Mouse (Mus musculus) layer of hippocampus, adult 8-10 months (tissue): ENCODE data around the gene Scn3b. TPM values are rescaled to one million over a fixed set of nuclear protein-coding genes. Genes with fewer than 3 reads are reported as not detected.

Experiments
- DNase-seq, 2 experiments: peaks; one replicate each; pipeline ENCODE4 v3.0.0; 2022; ENCODE audit warnings: low spot score in 2 of 2
- total RNA-seq, 4 experiments: library from RNA; stranded (reverse); gene quantifications; 2 replicates each; pipeline ENCODE4 v1.2.4; 2022

Scn3b gene
- total RNA-seq = 100 to 1,000 TPM; 166 to 246 (median 209) TPM

- DNase-seq = peak; percentile 85 to 87
These were observed at the start of gene Scn3b for GRCm38 (mm10) chr9:40269103-40269861. Scn3b (plus strand) TSS chr9:40269217.

GRCm38 (mm10) chr9:40224289-40224688, 44.7 kb upstream of the Scn3b start:
- no peak for DNase-seq

- DNase-seq = peak; percentile 21 to 58
These were observed 40.9 kb upstream of the Scn3b start for GRCm38 (mm10) chr9:40227874-40228789.

- no peak for DNase-seq
These were observed 40.1 kb upstream of the Scn3b start for GRCm38 (mm10) chr9:40228804-40229331.

- DNase-seq = no peak
These were observed 39.5 kb upstream of the Scn3b start for GRCm38 (mm10) chr9:40229479-40229878.

GRCm38 (mm10) chr9:40231019-40231418, 38.0 kb upstream of the Scn3b start:
- DNase-seq = no peak

- DNase-seq = no peak
These were observed 34.6 kb upstream of the Scn3b start for GRCm38 (mm10) chr9:40234233-40235072.

- DNase-seq = no peak
These were observed 33.8 kb upstream of the Scn3b start for GRCm38 (mm10) chr9:40235220-40235619.

DNA sequence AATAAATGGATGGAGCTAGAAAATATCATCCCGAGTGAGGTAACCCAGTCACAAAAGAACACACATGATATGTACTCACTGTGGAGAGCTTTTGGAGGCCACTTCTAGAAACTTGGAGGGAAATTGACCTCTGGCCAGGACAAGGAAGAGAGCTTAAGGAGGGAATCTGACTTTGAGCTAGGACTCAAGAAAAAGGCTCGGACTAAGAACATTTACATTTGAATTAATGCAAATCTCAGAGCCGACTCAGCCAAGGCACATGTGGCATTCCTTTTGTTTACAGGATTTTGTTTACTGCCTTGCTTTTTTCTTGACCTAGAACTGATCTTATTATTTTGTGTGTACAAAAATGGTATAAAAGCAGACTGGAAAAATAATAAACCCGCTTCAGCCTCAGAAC, 29.3 kb upstream of the Scn3b start:
- no peak for DNase-seq

DNA sequence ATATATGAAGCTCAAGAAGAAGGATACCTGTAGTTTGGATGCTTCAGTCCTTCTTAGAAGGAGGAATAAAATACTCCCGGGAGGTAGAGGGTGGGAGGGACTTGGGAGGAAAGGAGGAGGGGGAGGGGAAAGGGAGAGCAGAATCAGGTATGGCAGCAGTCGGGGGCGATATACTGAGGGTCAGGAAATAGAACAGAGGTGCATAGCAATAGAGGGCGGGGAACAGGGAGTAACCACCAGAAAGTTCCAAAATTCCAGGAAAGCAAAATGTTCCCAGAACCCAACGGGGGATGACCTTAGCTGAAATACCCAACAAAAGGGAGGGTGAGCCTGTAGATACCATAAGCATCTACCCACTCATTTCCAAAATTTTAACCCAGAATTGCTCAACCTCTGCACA, 28.7 kb upstream of the Scn3b start:
- no peak for DNase-seq

DNA sequence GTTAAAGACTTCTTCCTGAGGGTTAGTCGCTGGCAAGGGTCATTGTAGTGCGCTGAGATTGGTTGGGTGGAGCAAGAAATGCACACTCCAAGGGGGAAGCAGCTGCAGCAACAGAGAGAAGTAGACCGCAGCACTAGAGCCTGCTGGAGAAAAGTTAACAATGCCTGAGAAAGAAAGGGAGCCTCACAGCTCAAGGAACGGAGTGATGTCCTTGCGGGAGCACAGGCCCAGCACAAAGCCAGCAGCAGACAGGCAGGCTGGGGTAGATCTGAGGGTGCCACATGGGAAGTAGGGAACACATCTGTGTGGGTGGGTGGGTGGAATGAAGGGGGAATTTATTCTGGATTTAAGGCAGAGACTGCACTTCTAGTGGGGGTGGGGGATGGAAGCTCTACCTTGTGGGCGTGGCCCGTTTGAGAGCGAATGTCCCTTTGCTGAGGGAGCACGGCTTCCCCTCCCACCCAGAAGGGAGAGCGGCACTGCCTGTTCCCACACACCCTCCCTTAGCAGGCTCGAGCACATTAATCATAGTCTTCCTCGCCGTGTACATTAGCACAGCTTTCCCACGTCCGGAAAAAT, 27.7 kb upstream of the Scn3b start:
- DNase-seq = peak; percentile 42 to 52

DNA sequence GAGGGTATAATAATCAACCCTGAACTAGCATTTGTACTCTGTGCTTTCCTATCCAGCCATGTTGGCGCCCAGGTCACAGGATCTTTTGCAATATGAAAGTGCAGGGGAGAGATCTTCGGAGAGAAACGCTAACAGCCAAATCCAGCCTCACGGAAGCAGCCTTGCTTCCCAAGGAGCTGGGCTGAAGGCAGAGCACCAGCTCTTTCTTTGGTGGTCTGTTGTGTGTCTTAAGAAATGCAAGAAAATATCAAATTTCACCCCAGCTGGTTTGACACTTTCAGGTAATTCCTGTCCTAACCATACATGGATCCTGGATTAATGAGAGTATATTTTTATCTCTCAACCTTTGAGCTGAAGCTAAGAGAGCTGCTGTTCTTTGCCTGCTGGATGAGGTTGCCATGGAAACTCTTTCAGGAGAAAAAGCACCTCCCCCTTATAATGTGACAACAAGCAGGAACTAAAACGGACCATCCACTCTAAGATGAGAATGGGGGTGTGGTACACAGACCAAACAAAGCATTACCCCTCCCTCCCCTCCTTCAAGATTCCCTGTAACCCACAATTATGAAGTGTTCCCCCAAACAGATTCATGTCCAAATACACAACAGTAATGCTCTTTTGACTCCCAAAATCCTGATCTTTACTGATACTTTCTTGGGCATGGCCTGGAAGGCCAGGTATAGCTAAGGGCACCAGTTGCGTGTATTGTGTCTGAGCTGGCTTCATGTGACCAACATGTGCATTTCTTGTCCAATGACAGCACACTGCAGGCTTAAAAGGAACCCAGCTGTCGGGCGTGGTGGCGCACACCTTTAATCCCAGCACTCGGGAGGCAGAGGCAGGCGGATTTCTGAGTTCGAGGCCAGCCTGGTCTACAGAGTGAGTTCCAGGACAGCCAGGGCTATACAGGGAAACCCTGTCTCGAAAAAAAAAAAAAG, 26.8 kb upstream of the Scn3b start:
- DNase-seq = peak; percentile 42 to 56

DNA sequence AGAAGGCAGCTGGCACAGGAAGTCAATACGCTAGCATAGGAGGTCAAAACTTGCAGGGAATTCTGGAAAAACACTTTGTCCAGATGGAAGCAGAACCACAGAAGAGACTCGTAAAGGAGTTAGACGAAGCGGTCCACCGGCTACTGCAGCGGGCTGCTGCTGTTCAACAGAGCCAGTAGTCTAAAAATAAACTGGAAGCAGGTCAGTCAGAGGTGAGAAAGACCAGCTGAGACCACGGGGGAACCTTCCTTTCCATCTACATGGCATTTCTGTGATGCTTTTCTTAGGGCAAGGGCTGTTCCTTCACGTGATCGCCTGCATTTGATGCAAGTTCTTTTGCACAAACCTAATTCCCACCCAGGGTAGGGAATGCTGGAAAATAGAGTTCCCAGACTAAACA, 23.6 kb upstream of the Scn3b start:
- no peak for DNase-seq

- no peak for DNase-seq
These were observed 22.9 kb upstream of the Scn3b start for GRCm38 (mm10) chr9:40245974-40246665.

GRCm38 (mm10) chr9:40246702-40247101, 22.3 kb upstream of the Scn3b start:
- no peak for DNase-seq

DNA sequence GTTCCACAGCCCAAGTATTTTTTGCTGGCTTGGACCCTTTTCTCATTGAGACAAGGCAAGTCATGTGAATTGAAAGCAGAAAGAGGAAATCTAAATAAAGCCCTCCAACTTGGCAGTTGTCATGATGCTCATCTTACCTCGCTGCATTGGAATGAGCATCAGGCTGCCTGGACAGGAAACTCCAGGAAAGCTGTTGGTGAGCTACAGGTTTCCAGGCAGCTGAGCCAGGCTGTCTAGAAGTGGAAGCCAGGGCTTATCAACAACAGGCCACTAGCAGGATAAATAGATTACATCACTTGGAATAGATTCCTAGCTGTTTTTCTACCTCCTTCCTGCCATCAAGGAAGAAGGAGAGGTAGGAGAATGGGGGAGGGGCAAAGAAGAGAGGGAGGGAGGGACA, 19.9 kb upstream of the Scn3b start:
- DNase-seq = no peak

DNA sequence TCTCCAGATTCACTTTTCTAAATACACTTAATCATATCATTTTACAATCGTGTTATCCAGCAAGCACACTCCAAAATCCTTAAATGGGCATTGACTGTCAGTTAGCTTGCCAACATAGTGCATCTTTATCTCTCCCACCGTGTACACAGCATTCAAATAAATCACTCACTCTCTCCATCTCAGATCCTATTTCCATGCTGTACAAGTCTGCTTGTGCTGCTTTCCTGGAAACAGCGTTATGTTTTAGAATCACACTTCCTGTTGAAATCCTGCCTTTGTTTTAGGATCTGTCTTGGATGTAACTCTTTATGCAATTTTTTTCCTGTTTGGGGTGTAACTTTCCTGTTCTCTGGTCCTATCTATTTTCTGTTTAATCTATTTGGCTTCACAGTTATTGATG, 16.6 kb upstream of the Scn3b start:
- no peak for DNase-seq

DNA sequence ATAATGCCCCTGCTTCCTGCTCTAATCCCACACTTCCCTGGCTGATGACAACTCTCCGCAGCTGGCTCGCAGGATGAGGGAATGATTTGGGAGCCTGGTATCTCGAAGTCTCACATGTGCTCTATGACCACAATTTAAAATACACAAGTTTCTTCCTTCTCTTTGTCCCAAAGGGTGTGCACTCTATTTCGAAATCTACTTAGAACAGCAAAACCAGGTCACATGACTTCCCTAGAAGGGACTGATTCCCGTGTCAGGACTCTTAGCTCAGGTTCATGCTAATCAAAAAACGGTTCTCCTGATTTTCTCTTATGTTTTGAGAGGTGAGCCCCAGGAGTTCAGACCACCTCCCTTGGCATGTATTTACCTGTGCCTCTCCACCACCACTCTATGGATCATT, 5.1 kb upstream of the Scn3b start:
- DNase-seq = no peak

DNA sequence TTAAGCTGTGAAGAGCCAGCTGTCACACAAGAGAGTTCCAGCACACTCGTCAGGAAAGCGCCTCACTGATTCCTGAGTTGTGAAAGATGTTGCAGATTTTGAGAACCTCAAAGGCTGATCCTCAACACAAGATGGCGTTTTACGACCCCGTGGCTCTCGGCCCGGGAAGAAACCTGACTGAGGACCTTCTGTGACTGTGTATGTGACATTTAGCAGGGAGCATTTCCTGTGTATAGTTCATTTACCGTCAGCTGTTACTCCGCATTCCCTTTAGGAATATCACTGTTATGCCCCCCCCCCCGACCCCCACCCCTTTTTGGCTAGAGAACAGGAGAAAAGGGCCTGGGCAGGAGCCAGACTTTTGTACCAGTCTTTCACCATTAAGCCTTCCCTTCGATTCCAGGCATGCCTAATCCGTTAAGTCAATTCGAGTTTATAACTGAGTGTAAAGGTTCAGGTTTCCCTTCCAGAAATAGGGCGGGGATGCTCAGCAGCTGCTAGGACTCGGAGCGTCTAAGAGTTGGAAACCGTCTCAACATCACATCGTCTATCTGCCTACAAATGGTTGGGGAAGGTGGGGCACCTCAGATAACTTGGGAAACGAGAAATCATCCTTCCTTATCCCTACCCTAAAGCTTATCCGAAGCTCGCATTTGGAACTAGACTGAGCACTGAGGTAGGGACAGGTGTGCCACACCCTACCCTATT, 823 bp upstream of the Scn3b start:
- no peak for DNase-seq
